In the genomic region with DNA sequence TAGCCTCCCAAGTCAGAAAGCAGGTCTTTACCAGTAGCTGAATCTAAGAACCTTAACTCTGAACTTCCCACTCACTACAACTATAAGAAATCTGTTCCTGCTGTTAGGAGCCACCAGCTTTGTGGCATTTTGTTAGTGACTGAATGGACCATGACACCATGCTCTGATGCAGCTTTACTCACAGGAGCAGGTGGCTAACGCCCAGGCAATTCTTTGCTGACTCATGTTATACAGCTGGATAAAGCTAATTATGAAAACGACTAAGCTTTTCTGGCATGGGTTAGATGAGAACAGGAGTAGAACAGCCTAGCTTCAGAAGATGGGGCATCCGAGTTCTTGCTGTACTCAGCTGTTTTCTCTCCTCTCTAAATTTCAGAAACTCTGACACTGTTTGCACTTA, we compare ENCODE assay signal across 26 mouse cellular contexts. TPM values are rescaled to one million over a fixed set of nuclear protein-coding genes. Genes with fewer than 3 reads are reported as not detected.
DNase-seq lines count a peak whose midpoint lies in the region; ATAC-seq lines count a peak whose summit lies in the region.
"Had no signal": no experiment of that assay in that cellular context is flagged by ENCODE, and none has a peak within 500 bp of the region (broad histone marks: within the 10 kb centered on the region; RNA-seq: fewer than 3 reads in every experiment).

No protein-coding gene starts in this region.

- no peaks in the 10 kb centered on the region for H3K9me3 ChIP-seq in hindbrain, embryonic 13.5 days
- H3K9me3 ChIP-seq: embryonic facial prominence, embryonic 15.5 days; forebrain, embryonic 10.5 days; heart, embryonic 13.5 days; hindbrain, embryonic 12.5 days had no signal

- H3K36me3 ChIP-seq in hindbrain, embryonic 13.5 days = no peaks in the 10 kb centered on the region
- H3K36me3 ChIP-seq: embryonic facial prominence, embryonic 15.5 days; forebrain, embryonic 10.5 days; heart, embryonic 13.5 days; hindbrain, embryonic 12.5 days had no signal

- 76% methylated on average over 3 of the region's 3 CpGs for WGBS in hindbrain, embryonic 13.5 days

- H3K27me3 ChIP-seq in hindbrain, embryonic 13.5 days = no peaks in the 10 kb centered on the region
- H3K27me3 ChIP-seq: hindbrain, embryonic 12.5 days had no signal

- H3K4me3 ChIP-seq in hindbrain, embryonic 13.5 days = no peak overlapping the region
- H3K4me3 ChIP-seq: embryonic facial prominence, embryonic 15.5 days; erythroblast, embryonic 14.5 days; forebrain, embryonic 10.5 days; gastrocnemius, adult 2 months; heart, embryonic 13.5 days; hindbrain, embryonic 12.5 days had no signal

- no peaks in the 10 kb centered on the region for H3K4me1 ChIP-seq in hindbrain, embryonic 13.5 days (replicated peaks)
- H3K4me1 ChIP-seq: embryonic facial prominence, embryonic 15.5 days; hindbrain, embryonic 12.5 days had no signal

- no peak overlapping the region for H3K4me2 ChIP-seq in hindbrain, embryonic 13.5 days
- H3K4me2 ChIP-seq: embryonic facial prominence, embryonic 15.5 days; heart, embryonic 13.5 days; hindbrain, embryonic 12.5 days had no signal

- no peak overlapping the region for H3K9ac ChIP-seq in hindbrain, embryonic 13.5 days
- H3K9ac ChIP-seq: embryonic facial prominence, embryonic 15.5 days; heart, embryonic 13.5 days; hindbrain, embryonic 12.5 days had no signal

- ATAC-seq in hindbrain, embryonic 13.5 days (ENCODE audit: low FRiP score) = no peak
- ATAC-seq: forebrain, embryonic 14.5 days; hindbrain, postnatal 0 days had no signal

- H3K27ac ChIP-seq in hindbrain, embryonic 13.5 days = no peak overlapping the region
- H3K27ac ChIP-seq: embryonic facial prominence, embryonic 15.5 days; forebrain, embryonic 10.5 days; gastrocnemius, adult 2 months; heart, embryonic 13.5 days; hindbrain, embryonic 12.5 days; hindbrain, postnatal 0 days had no signal

- peak; percentile 12 to 33 for DNase-seq in frontal cortex, adult 2 months (ENCODE audit: extremely low spot score in 1 of 2, low spot score in 1 of 2)
- DNase-seq in frontal cortex, postnatal 10 days (ENCODE audit: low spot score in 2 of 2) = no peak
- DNase-seq in left cerebral cortex, adult 9 months (ENCODE audit: low spot score in 2 of 2) = peak; percentile 20 to 21
- no peak for DNase-seq in left cerebral cortex, adult 18-20 months (ENCODE audit: low spot score in 2 of 2)
- peak; percentile 47 for DNase-seq in 3T3-L1 (ENCODE audit: low read depth, low spot score)
- DNase-seq in brain, adult 2 months (ENCODE audit: low read depth, low spot score) = peak; percentile 86
- DNase-seq in spleen, postnatal 36 days (ENCODE audit: low spot score in 2 of 2) = no peak
- DNase-seq: adrenal gland, adult 8-10 months; adrenal gland, postnatal 36 days; cerebellum, adult 11 months; cerebellum, adult 8-10 months; cerebellum, postnatal 14 days; embryo, embryonic 11 days; gastrocnemius, adult 2 months; gastrocnemius, postnatal 25 days; heart, postnatal 4 days had no signal

RNA-seq across cellular contexts. Expression of gene Iqch, which starts 48.7 kb away (rescaled TPM):
- 0.04 TPM in 1 of 2 replicates, not detected in the other for polyA plus RNA-seq in frontal cortex, adult 2 months (2012; rRNA removed)
- total RNA-seq in left cerebral cortex, adult 18-20 months (2021) = not detected
- polyA plus RNA-seq in hindbrain, embryonic 13.5 days (2015; fragmentation: Nextera tagmentation; extraction: Ambion mirVana) = 0.21 and 0.34 TPM in 2 replicates
- total RNA-seq: adrenal gland, postnatal 36 days; gastrocnemius, adult 2 months; gastrocnemius, postnatal 25 days; granulocyte monocyte progenitor cell, adult 5-6 weeks; heart, postnatal 4 days had no signal
- polyA plus RNA-seq: embryonic facial prominence, embryonic 11.5 days; erythroblast, embryonic 14.5 days; heart, embryonic 13.5 days had no signal

RNA-seq across cellular contexts. Expression of gene Aagab, which starts 48.8 kb away (rescaled TPM):
- 28.7 and 29.9 TPM in 2 replicates for polyA plus RNA-seq in frontal cortex, adult 2 months (2012; rRNA removed)
- 10 to 100 TPM; 45.0 to 48.9 TPM for total RNA-seq in left cerebral cortex, adult 18-20 months (2021)
- polyA plus RNA-seq in hindbrain, embryonic 13.5 days (2015; fragmentation: Nextera tagmentation; extraction: Ambion mirVana) = 59.1 and 61.0 TPM in 2 replicates

Comparison
In these comparisons a context has a peak if more than half of its experiments do, and no peak if none do; other contexts are left out.
1. DNase-seq: peak in frontal cortex, adult 2 months (2 of 2), left cerebral cortex, adult 9 months (2 of 2), 3T3-L1 (single experiment) and brain, adult 2 months (single experiment); none in frontal cortex, postnatal 10 days (0 of 2), left cerebral cortex, adult 18-20 months (0 of 2) and spleen, postnatal 36 days (0 of 2).